Mouse (Mus musculus) natural killer cell, adult 2 months (primary cell): Measurements from ENCODE around the gene Lsm11.
A peak's percentile ranks its signal among the peaks of the same experiment; 100 is the strongest.

Experiments used
- DNase-seq, 2 experiments: peaks; one replicate each; pipeline ENCODE4 v3.0.0; 2022; ENCODE audit warnings: low spot score in 2 of 2

Lsm11 gene

GRCm38 (mm10) chr11:45927456-45927855 is 17.3 kb downstream of the Lsm11 start:
- DNase-seq: no peak

GRCm38 (mm10) chr11:45926640-45927082 is 18.1 kb downstream of the Lsm11 start:
- peak; percentile 65 to 74 for DNase-seq

GRCm38 (mm10) chr11:45925436-45925835 is 19.3 kb downstream of the Lsm11 start:
- no peak for DNase-seq

GRCm38 (mm10) chr11:45921480-45921898 is 23.2 kb downstream of the Lsm11 start:
- no peak for DNase-seq

- DNase-seq: no peak
Measured at GRCm38 (mm10) chr11:45921026-45921425, 23.7 kb downstream of the Lsm11 start.

GRCm38 (mm10) chr11:45918836-45919235 is 25.9 kb downstream of the Lsm11 start:
- no peak for DNase-seq

- DNase-seq: no peak
Measured at GRCm38 (mm10) chr11:45918018-45918417, 26.7 kb downstream of the Lsm11 start.

- no peak for DNase-seq
Measured at GRCm38 (mm10) chr11:45916196-45916595, 28.5 kb downstream of the Lsm11 start.

- DNase-seq: no peak
Measured at GRCm38 (mm10) chr11:45910701-45911100, 34.0 kb downstream of the Lsm11 start.

- no peak for DNase-seq
Measured at GRCm38 (mm10) chr11:45908894-45909293, 35.8 kb downstream of the Lsm11 start.

GRCm38 (mm10) chr11:45908070-45908469 is 36.7 kb downstream of the Lsm11 start:
- no peak for DNase-seq

- DNase-seq: no peak
Measured at GRCm38 (mm10) chr11:45907301-45907700, 37.4 kb downstream of the Lsm11 start.

GRCm38 (mm10) chr11:45906109-45906786 is 38.5 kb downstream of the Lsm11 start:
- no peak for DNase-seq

GRCm38 (mm10) chr11:45900233-45901015 is 44.3 kb downstream of the Lsm11 start:
- no peak for DNase-seq

GRCm38 (mm10) chr11:45897392-45897791 is 47.3 kb downstream of the Lsm11 start:
- no peak for DNase-seq

GRCm38 (mm10) chr11:45892861-45893360 is 51.8 kb downstream of the Lsm11 start:
- DNase-seq: no peak

- DNase-seq: no peak
Measured at GRCm38 (mm10) chr11:45890423-45890822, 54.3 kb downstream of the Lsm11 start.

- no peak for DNase-seq
Measured at GRCm38 (mm10) chr11:45889981-45890380, 54.8 kb downstream of the Lsm11 start.

GRCm38 (mm10) chr11:45888471-45889030 is 56.2 kb downstream of the Lsm11 start:
- no peak for DNase-seq

- no peak for DNase-seq
Measured at GRCm38 (mm10) chr11:45886596-45886995, 58.1 kb downstream of the Lsm11 start.

- DNase-seq: no peak
Measured at GRCm38 (mm10) chr11:45885606-45886230, 59.0 kb downstream of the Lsm11 start.

- DNase-seq: peak; percentile 21 to 28
Measured at GRCm38 (mm10) chr11:45884029-45884428, 60.7 kb downstream of the Lsm11 start.
